Mouse (Mus musculus) megakaryocyte-erythroid progenitor cell, adult 5-6 weeks (primary cell): ENCODE data around the gene Myo10. TPM values are rescaled to one million over a fixed set of nuclear protein-coding genes. Genes with fewer than 3 reads are reported as not detected.
"Not testable (repeated sequence)": the region's sequence is repeated elsewhere in the genome, so short reads cannot be mapped to it uniquely, and the experiment has no call there.

Experiments used
- ATAC-seq: replicated peaks from 2 replicates; pipeline ENCODE4 v1.8.0; 2016; ENCODE audit warnings: mild to moderate bottlenecking, inconsistent platforms; ENCODE audit not compliant: severe bottlenecking, poor library complexity, low FRiP score, low TSS enrichment
- total RNA-seq, 2 experiments: library from RNA; stranded (forward) in 1 of 2; stranded (reverse) in 1 of 2; fragments of 200-1000, 215-1000 nt in 1 of 2; fragments of >200 nt in 1 of 2; fragmentation: Nextera tagmentation in 1 of 2; gene quantifications; 2 replicates each; pipeline ENCODE4 v1.2.3; 2014 to 2017

The Myo10 gene
- total RNA-seq, 2 experiments from 2014 or later, result 1.6 to 6.8 TPM

DNA sequence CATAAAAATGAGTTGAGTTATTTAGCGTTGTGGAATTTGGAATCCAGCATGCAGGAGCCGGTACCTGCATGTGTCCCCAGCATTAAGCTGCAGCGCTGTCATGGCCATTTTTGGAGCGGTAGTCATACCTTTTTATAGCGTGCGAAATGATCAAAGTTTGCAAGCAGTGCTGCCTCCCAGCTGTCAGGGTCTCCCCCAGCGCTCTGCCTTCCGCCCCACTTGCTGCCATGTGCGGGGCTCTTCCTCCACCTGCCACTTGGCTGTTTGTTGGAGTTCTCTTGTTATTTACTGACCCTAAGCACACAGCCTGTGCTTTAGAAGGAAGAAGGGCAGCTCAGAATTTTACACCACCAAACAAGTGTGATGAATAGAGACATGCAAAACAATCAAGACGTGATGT lies 88.6 kb downstream of the Myo10 start:
- no peak for ATAC-seq

- no peak for ATAC-seq
These were observed 90.6 kb downstream of the Myo10 start for GRCm38 (mm10) chr15:25712877-25713276.

- no peak for ATAC-seq
These were observed 91.4 kb downstream of the Myo10 start for GRCm38 (mm10) chr15:25713587-25714361.

GRCm38 (mm10) chr15:25715218-25715995 lies 93.1 kb downstream of the Myo10 start:
- ATAC-seq, result no peak

GRCm38 (mm10) chr15:25715996-25716395 lies 93.7 kb downstream of the Myo10 start:
- no peak for ATAC-seq

GRCm38 (mm10) chr15:25717006-25717405 lies 94.7 kb downstream of the Myo10 start:
- ATAC-seq, result peak; percentile 77

DNA sequence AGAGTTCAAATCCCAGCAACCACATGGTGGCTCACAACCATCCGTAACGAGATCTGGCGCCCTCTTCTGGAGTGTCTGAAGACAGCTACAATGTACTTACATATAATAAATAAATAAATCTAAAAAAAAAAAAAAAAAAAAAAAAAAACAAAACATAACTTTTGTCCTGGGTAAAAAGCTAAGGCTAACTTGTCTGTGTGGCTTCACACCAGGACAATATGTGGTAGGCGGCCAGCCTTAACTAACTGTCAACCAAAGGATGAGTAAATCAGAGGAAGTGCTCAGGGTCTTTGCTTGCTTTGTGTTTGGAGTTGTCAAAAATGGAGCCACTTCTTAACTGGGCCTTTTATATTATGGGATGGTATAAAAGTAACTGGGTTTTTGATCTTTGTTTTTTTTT lies 95.8 kb downstream of the Myo10 start:
- not testable (repeated sequence) for ATAC-seq

GRCm38 (mm10) chr15:25719270-25719669 lies 96.9 kb downstream of the Myo10 start:
- ATAC-seq, result no peak

- no peak for ATAC-seq
These were observed 97.9 kb downstream of the Myo10 start for GRCm38 (mm10) chr15:25720263-25720662.

- ATAC-seq, result no peak
These were observed 101.2 kb downstream of the Myo10 start for GRCm38 (mm10) chr15:25723281-25724113.

DNA sequence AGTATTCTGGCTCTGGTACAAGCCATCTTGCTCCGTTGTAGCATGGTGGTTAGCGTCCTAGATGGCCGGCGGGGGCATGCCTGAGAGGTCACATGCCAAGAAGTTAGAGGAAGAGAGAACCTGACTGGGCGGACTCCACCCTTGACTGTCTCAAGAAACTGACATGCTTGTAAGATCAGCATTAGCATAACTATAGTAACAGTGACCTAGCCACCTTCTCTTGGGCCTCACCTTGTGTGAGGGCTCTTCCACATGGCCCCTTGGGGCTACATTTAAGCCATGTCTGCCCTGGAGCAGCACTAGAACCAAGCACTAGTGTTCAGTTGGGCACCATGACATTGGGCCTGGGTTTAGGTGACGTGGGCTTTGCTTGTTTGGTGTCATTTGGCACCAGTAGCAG lies 102.2 kb downstream of the Myo10 start:
- no peak for ATAC-seq

GRCm38 (mm10) chr15:25726814-25727213 lies 104.5 kb downstream of the Myo10 start:
- no peak for ATAC-seq

DNA sequence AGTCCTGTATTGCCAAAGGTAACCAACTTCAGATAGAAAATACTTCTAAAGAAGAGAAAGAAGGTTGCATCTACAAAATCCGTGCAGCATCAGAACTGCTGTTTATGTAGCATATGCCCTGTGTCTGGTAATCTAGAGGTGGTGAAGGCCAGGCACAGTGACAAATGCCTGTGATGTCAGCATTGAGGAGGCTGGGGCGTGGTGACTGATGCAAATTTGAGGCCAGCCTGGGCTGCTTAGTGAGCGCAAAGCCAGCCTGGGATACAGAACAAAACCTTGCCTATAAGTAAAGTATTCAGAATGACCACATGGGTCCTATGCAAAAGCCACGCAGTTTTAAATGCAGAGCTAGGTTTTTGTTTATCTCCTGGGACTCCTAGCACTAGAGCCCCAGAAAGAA lies 106.2 kb downstream of the Myo10 start:
- ATAC-seq, result no peak

GRCm38 (mm10) chr15:25731053-25731452 lies 108.7 kb downstream of the Myo10 start:
- peak; percentile 69 for ATAC-seq

- ATAC-seq, result peak; percentile 65; the same call in 1 of the 2 replicates
These were observed 110.6 kb downstream of the Myo10 start for GRCm38 (mm10) chr15:25732758-25733428.

- no peak for ATAC-seq
These were observed 111.6 kb downstream of the Myo10 start for GRCm38 (mm10) chr15:25733739-25734430.

- ATAC-seq, result no peak
These were observed 114.2 kb downstream of the Myo10 start for GRCm38 (mm10) chr15:25736531-25736930.

- no peak for ATAC-seq
These were observed 117.9 kb downstream of the Myo10 start for GRCm38 (mm10) chr15:25740271-25740670.

DNA sequence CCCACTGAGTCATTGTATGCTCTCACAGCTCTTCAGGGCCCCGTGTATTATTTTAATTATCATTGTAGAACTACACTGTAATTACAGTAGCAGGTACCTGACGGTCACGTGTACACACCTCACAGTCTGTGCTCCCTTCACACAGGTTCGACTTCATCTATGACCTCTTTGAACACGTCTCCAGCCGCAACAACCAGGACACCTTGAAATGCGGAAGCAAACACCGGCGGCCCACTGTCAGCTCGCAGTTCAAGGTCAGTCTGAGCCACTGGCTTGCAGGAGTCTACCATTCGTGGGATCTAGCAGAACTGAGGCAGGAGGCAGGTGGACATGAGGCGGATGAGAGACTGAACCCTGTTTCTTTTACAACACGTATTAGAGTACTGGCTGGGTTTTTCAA lies 119.9 kb downstream of the Myo10 start:
- ATAC-seq, result no peak
